Mouse (Mus musculus) urinary bladder, postnatal 36 days (tissue): ENCODE measurements around the gene C1qtnf1.
A peak's percentile ranks its signal among the peaks of the same experiment; 100 is the strongest.

Experiments used
- DNase-seq, 2 experiments: peaks; one replicate each; pipeline ENCODE4 v3.0.0; 2022; ENCODE audit warnings: low spot score in 2 of 2, mixed read lengths in 1 of 2

Gene C1qtnf1

DNA sequence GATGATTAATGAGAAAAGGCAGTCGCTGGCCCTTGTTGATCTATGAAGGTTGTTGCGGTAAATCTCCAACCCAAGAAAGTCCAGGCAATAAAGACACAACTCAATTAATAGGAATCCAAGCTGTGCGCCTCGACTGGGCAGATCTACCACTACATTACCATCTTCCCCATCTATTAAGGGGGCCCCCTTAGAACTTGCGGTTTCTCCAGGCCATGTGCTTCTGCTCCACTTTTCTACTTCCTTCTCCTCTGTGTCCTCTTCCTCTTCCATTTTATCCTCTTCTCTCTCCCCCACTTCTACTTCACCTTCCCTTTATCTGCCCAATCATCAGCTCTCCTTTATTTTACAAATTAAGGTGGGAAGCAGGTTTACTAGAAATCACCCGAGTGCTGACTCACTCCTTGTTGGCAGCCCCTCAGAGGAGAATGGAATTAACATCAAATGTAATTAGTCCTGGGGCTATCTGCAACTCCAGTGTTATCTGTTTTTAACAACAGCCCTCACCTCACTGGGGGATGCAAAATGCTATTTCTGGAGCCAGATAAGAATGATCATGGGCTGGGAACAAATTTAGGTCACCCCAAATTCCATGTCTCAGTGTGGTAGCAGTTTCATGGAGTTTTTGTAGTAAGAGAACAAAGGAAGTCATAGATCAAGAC is 46.0 kb downstream of the C1qtnf1 start:
- DNase-seq, result no peak

DNA sequence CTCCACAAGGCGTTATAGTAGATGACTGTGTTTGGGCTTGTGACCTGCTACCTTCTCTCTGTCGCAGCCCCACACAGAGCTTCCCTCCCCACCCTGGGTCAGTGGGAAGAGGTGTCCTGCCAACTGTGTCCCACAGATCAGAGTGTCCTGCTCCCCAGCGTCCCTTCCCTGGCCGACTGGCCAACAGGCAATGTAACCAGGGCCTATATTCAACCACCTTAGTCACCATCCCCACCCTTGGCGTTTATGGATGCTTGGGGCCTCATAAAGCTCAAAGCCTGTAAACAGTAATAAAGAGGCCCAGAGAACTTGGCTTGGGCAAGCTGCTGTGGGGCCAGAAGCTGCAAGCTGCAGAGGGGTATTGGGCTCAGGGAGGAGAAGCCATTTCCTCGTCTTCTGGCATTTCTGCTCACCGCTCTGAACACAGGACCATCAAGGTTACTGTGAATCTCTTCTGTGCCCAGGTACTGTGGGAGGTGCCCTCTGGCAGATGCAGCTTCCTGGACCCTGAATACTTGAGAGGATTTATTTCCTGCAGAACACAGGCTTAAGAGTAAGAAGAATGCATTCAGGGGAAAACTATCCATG is 47.6 kb downstream of the C1qtnf1 start:
- no peak for DNase-seq

DNA sequence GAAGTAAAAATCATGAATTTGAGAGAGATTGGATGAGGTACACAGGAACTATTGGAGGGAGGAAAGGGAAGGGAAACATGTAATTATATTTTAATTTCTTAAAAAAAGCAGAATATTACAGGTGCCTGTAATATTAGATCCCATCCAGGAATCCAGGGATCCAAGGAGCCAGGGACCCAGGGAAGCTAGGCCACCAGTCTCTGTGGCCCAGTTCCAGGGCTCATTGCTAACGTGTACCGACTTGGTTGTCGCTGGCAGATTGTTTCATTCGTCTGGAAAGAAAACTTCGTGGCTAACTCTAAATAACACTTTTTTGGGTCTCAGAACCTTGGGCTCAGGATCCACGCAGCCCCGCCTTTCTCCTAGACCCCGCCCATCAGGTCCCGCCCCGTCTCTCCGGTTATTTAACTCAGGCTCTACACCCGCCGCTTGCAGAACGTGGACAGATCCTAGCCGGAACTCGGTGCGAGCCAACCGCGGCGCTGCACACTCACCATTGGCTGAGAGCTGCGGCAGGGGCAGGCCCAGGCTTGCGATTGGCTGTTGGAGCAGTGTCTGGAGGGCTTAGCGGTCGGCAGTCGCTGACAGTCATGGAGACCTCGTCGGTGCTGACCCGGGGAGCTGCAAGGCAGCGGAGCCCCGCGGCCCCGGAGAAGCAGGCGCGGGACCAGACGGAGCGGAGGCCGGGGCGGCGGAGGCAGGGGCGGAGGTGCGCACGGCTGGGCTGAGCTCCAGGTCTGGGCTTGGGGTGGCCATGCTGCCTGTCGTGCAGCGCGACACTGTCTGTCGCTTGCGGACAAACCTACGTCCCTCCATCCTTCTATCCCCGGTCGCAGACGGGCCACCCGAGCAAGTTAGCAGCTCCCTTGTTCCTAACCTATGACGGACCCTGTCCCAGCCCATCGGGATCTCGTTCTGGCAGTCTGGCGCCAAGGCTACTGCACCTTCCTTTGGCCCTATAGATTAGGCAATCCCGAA is 48.7 kb downstream of the C1qtnf1 start, which contains the start of gene Engase:
TSS of gene Engase (plus strand) at position 434 of the 978 bp plus-strand sequence.
- peak; percentile 94 to 98 for DNase-seq

DNA sequence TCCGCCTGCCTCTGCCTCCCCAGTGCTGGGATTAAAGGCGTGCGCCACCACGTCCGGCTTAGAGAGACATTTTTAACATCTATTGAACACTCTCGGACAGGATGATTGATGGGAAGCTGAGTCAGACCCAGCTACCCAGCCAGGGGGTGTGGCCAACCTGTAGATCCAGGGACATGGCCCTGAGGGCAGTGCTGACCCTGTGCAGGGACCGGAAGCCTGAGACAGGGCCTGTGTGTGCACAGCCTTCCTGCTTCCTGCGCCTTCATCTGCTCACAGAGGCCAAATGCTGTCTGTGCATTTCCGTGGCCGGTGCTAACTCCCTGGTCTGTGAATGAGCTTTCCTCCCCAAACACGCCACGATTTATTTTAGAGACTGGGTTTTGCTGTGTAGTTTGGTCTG is 51.8 kb downstream of the C1qtnf1 start:
- peak; percentile 47 to 66 for DNase-seq

- no peak for DNase-seq
These were observed 53.2 kb downstream of the C1qtnf1 start for GRCm38 (mm10) chr11:118481231-118481630.

GRCm38 (mm10) chr11:118481751-118482150 is 53.7 kb downstream of the C1qtnf1 start:
- no peak for DNase-seq

DNA sequence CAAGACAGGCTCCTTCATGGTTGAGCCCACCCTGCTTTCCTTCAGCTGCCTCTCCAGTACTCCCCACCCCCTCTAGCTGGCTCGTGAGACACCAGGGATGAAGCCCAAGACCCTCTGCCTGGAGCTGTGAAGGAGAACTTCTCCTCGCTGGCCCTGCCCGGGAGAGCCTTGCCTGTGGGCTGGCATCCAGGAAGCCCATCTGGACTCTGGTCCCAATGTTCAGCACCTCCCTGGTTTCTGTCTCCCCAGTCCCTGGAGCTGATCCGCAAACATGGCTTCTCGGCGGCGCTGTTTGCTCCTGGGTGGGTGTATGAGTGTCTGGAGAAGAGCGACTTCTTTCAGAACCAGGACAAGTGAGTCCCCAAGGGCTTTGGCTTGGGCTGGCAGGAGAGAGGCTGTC is 56.2 kb downstream of the C1qtnf1 start:
- DNase-seq, result no peak

DNA sequence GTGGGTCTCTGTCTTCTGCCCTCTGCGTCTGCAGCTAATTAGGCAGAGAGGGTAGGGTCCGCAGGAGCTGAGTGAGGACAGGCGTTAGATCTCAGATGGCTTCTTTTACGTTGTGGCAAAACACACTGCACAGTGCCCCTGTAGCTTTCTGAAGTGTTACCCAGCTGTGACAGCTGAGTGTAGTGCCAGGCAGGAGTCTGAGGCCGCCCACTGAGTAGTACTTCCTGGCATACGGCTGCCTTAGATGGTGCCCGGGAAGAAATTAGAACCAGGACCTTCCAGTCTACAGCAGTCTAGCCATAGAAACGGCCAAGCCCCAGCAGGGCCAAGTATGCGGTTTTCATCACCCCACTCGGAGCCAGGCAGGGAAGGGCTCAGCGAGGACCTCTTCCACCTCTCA is 57.3 kb downstream of the C1qtnf1 start:
- DNase-seq, result no peak

- DNase-seq, result peak; percentile 55 to 62
These were observed 57.8 kb downstream of the C1qtnf1 start for GRCm38 (mm10) chr11:118485780-118486179.

DNA sequence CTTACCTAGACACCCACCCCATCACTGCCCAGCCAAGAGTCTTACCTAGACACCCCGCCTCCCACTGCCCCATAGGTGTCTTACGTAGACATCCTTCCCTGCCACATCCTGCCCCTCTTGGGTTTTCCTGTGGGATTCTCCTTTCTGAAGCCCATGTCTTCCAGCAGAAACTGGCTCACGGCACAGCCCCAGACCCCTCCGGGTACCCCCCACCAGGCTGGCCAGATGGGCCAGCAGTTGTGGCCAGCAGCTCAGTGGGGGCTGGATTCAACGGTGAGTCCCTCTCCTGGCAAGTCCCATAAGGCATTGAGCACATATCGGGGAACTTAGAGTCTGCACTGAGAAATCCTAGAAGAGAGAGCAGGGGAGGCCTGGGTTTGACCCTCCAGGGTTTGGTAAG is 58.3 kb downstream of the C1qtnf1 start:
- DNase-seq, result no peak

- no peak for DNase-seq
These were observed 59.1 kb downstream of the C1qtnf1 start for GRCm38 (mm10) chr11:118486881-118487772.

GRCm38 (mm10) chr11:118488191-118488906 is 60.3 kb downstream of the C1qtnf1 start:
- no peak for DNase-seq

- DNase-seq, result no peak
These were observed 60.9 kb downstream of the C1qtnf1 start for GRCm38 (mm10) chr11:118488907-118489270.

DNA sequence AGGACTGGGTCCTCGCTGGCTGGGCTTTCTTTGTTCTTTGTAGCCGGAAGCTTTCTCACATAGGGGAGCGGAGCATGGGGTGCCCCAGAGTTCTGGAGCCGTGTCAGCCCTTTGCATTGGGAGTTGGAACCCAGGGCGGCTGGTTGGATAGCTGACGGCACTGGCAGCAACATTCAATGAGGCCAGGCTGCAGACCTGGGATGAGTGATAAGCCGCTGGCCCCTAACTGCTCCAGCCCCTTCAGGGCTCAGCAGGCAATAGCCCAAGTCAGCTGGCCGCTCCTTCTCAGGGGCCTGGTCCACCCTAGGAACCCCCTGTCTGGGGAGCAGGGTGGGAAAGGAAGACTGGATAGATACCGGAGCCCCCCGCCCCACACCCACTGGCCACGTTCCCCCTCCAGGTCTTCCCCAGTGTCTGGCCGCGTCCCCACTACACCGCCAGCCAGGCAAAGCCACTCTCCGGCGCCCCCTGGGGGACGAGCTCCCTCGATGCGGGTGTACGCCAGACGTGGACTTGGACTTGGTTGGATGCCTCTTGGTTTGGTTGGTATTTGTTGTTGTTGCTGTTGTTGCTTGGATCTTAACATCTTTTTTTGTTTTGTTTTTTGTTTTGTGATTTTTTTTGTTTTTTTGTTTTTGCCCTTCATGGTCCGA is 62.7 kb downstream of the C1qtnf1 start:
- DNase-seq, result peak; percentile 75 to 82

DNA sequence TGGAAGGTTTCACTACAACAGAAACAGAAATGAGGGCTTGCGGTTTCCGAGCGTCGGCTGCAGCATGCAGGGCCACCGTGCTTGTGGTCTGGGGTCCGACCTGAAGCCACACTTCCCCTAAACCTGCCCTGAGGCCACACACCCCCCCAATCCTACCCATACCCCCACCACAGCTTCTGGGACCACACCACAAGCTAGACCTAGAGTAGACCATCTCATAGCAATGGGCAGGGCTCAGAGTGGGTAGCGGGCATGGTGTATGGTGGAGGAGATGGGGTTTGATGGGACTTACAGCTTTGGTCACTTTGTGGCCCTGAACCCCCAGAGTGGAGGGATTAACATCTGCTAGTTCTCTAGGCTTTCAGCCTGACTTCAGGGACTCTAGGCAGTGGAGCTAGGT is 63.2 kb downstream of the C1qtnf1 start:
- DNase-seq, result no peak

DNA sequence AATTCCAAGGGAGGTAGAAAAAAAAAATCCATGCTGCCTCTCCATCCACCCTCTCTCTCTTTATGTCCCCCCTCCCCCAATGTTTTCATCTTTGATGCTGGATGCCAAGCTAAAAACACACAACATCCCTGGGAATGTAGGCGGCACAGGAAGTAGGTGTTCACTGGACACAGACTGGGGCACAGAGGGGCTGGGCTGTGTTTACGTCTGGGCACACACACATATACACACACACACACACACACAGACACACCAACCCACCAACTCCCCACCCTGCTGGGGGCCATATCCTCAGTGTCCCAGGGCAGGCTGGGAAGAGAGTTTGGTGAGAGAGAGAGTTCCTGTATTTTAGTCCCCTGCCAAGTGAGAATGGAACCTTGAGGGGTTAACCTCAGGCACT is 65.5 kb downstream of the C1qtnf1 start:
- DNase-seq, result no peak

GRCm38 (mm10) chr11:118494001-118494737 is 66.2 kb downstream of the C1qtnf1 start:
- no peak for DNase-seq

DNA sequence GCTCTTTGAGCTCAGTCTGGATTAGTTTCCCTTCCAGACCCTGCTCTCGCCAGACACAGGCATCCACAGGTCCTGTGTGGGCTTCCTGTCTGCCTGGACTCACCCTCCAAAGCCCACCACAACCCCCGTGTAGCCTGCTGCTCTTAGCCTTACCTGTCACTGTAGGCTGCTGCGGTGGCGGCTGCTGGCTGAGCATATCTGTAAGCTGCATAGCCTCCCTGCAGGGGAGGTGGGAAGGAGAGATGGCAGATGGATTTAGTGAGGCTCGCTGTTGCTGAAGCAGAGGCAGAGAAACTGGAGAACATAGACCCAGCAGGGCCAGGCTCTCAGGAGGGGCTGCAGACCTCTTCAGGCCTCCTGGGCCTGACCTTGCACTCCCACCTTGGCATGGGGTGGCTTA is 67.1 kb downstream of the C1qtnf1 start:
- DNase-seq, result no peak

DNA sequence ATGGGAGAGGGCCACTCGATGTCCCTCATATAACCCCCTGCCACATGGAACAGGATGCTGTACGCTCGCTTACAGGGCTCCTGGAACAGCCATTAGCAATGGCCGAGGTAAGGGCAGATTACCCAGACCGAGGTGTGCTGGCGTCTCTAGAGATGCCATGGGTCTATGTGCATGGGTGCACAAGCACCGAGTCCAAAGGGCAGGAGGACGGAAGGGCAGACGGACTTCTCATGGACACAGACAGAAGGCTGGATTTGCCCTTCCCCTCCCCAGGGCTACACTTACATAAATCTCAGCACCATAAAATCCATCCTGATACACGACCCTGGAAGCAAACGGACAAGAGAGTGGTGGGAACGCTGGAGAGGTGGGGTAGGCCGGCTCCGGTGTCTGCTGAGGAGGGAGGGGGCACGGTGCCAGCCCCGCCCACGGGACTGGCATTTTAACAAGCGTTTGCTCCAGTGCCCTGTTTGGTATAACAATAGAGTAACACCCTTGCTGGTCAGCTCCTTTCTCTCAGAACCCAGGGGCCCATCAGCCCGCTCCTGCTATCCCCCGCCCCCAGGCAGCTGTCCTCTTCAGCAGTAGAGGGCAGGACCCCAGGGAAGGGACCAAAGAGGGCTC is 68.2 kb downstream of the C1qtnf1 start:
- no peak for DNase-seq
